Mouse (Mus musculus) Muller cell, postnatal 12 days (primary cell): ENCODE results near the gene Cdh5.

ENCODE experiments used
- DNase-seq: peaks from one replicate; pipeline ENCODE4 v3.0.0-alpha.2; 2015; ENCODE audit errors: inconsistent ontology term

The Cdh5 gene

GRCm38 (mm10) chr8:104188459-104188858, 87.0 kb downstream of the Cdh5 start:
- no peak for DNase-seq

- no peak for DNase-seq
Observed at GRCm38 (mm10) chr8:104190777-104191468, 89.5 kb downstream of the Cdh5 start.

GRCm38 (mm10) chr8:104191496-104191895, 90.1 kb downstream of the Cdh5 start:
- no peak for DNase-seq
